Mouse (Mus musculus): ENCODE results near the gene Tmsb15l. TPM values are rescaled to one million over a fixed set of nuclear protein-coding genes. Genes with fewer than 3 reads are reported as not detected.
"Not testable (repeated sequence)": the region's sequence is repeated elsewhere in the genome, so short reads cannot be mapped to it uniquely, and the experiment has no call there.

Tmsb15l gene
- polyA plus RNA-seq, 1 experiment from 2014 or later, result 2.4 TPM

GRCm38 (mm10) chrX:136958300-136958699, 18.4 kb downstream of the Tmsb15l start:
- not testable (repeated sequence) for DNase-seq (ENCODE audit: low spot score); H3K27ac ChIP-seq; H3K4me1 ChIP-seq; H3K9me3 ChIP-seq; H3K36me3 ChIP-seq; H3K27me3 ChIP-seq (ENCODE audit: insufficient read depth, poor library complexity, severe bottlenecking)
- peak overlapping the region; percentile 44; the same call in 1 of the 2 replicates for H3K4me3 ChIP-seq
- 63% methylated on average over 5 of the region's 5 CpGs for WGBS

- H3K4me1 ChIP-seq; H3K27ac ChIP-seq; H3K9me3 ChIP-seq; H3K27me3 ChIP-seq (ENCODE audit: insufficient read depth, poor library complexity, severe bottlenecking); H3K36me3 ChIP-seq: not testable (repeated sequence)
- H3K4me3 ChIP-seq, result peak overlapping the region; percentile 44
- DNase-seq (ENCODE audit: low spot score), result peak; percentile 75
- WGBS, result 26% methylated on average over 13 of the region's 13 CpGs
Observed at GRCm38 (mm10) chrX:136957583-136958279, 18.9 kb downstream of the Tmsb15l start.

GRCm38 (mm10) chrX:136937985-136938384, 38.7 kb downstream of the Tmsb15l start:
- Histone ChIP-seq H3K27ac (no peak overlapping the region), H3K27me3 (ENCODE audit: insufficient read depth, poor library complexity, severe bottlenecking) (no peaks in the 10 kb centered on the region), H3K4me3 (no peak overlapping the region), H3K36me3 (no peaks in the 10 kb centered on the region), H3K4me1 (no peaks in the 10 kb centered on the region), H3K9me3 (no peaks in the 10 kb centered on the region)
- 38% methylated on average over 3 of the region's 3 CpGs for WGBS
- DNase-seq (ENCODE audit: low spot score), result no peak

- no peak for DNase-seq (ENCODE audit: low spot score)
- no peaks in the 10 kb centered on the region for H3K27me3 ChIP-seq (ENCODE audit: insufficient read depth, poor library complexity, severe bottlenecking)
- H3K27ac ChIP-seq, result no peak within 1 kb of the TSS
- no peaks in the 10 kb centered on the region for H3K9me3 ChIP-seq
- no peaks in the 10 kb centered on the region for H3K36me3 ChIP-seq
- 91% methylated on average over 14 of the region's 14 CpGs for WGBS
- H3K4me1 ChIP-seq, result no peaks in the 10 kb centered on the region
- no peak within 1 kb of the TSS for H3K4me3 ChIP-seq
Observed at GRCm38 (mm10) chrX:136927031-136927430, 49.6 kb downstream of the Tmsb15l start, which contains the start of gene H2bfm. TSS of gene H2bfm (plus strand) at chrX:136927325.

GRCm38 (mm10) chrX:136925863-136926262, 50.8 kb downstream of the Tmsb15l start:
- Histone ChIP-seq H3K9me3 (no peaks in the 10 kb centered on the region), H3K36me3 (no peaks in the 10 kb centered on the region), H3K27me3 (ENCODE audit: insufficient read depth, poor library complexity, severe bottlenecking) (no peaks in the 10 kb centered on the region), H3K4me1 (no peaks in the 10 kb centered on the region), H3K27ac (no peak overlapping the region), H3K4me3 (no peak overlapping the region)
- DNase-seq (ENCODE audit: low spot score), result no peak

Other genes with a start within 250 kb of the Tmsb15l start
- 448 and 541 TPM in 2 replicates for gene Morf4l2, start 233.2 kb downstream of the Tmsb15l start, polyA plus RNA-seq (2016; fragmentation: Nextera tagmentation; extraction: Ambion mirVana)
- gene Glra4, start 196.7 kb downstream of the Tmsb15l start, polyA plus RNA-seq (2016; fragmentation: Nextera tagmentation; extraction: Ambion mirVana), result 0.15 and 0.21 TPM in 2 replicates
- gene Plp1, start 154.2 kb downstream of the Tmsb15l start, polyA plus RNA-seq (2016; fragmentation: Nextera tagmentation; extraction: Ambion mirVana), result 2.7 and 3.2 TPM in 2 replicates
- gene Rab9b, start 108.1 kb downstream of the Tmsb15l start, polyA plus RNA-seq (2016; fragmentation: Nextera tagmentation; extraction: Ambion mirVana), result 0.05 and 0.20 TPM in 2 replicates
- gene H2bfm, start 49.5 kb downstream of the Tmsb15l start, polyA plus RNA-seq (2016; fragmentation: Nextera tagmentation; extraction: Ambion mirVana), result not detected in 2 replicates
- 19.7 and 28.3 TPM in 2 replicates for gene Tmsb15b2, start 1.4 kb downstream of the Tmsb15l start, polyA plus RNA-seq (2016; fragmentation: Nextera tagmentation; extraction: Ambion mirVana)
- gene Tmsb15b1, start within 50 bp of the Tmsb15l start, polyA plus RNA-seq (2016; fragmentation: Nextera tagmentation; extraction: Ambion mirVana), result 11.8 and 13.6 TPM in 2 replicates
- gene Zcchc18, start 16.3 kb upstream of the Tmsb15l start, polyA plus RNA-seq (2016; fragmentation: Nextera tagmentation; extraction: Ambion mirVana), result 4.0 and 8.6 TPM in 2 replicates
- 6.1 and 6.3 TPM in 2 replicates for gene Slc25a53, start 61.4 kb upstream of the Tmsb15l start, polyA plus RNA-seq (2016; fragmentation: Nextera tagmentation; extraction: Ambion mirVana)
- gene Fam199x, start 72.7 kb upstream of the Tmsb15l start, polyA plus RNA-seq (2016; fragmentation: Nextera tagmentation; extraction: Ambion mirVana), result 8.4 and 9.1 TPM in 2 replicates
- gene Esx1, start 145.2 kb upstream of the Tmsb15l start, polyA plus RNA-seq (2016; fragmentation: Nextera tagmentation; extraction: Ambion mirVana), result 0.25 TPM in 1 of 2 replicates, not detected in the other

Measured in heart, embryonic 10.5 days (tissue).